Mouse (Mus musculus) neural tube, embryonic 11.5 days (tissue): ENCODE results near the gene Sar1a. TPM values are rescaled to one million over a fixed set of nuclear protein-coding genes. Genes with fewer than 3 reads are reported as not detected.

ENCODE experiments used
- ATAC-seq: fragments of 200-750 bp; cut with Nextera tagmentation; 2 replicates; pipeline ENCODE4 v1.8.0; 2017; ENCODE audit warnings: moderate number of reproducible peaks, mild to moderate bottlenecking, moderate TSS enrichment, moderate library complexity; ENCODE audit not compliant: insufficient read depth, low FRiP score, low TSS enrichment
- DNase-seq: peaks from one replicate; pipeline ENCODE4 v3.0.0-alpha.2; 2015; ENCODE audit warnings: low spot score
- H3K27ac ChIP-seq: fragments of 300-500 bp; sonication (generic); 2 replicates; pipeline ENCODE4 v1.5.1; 2014; ENCODE audit warnings: low read depth, mild to moderate bottlenecking, low read length
- H3K27me3 ChIP-seq: fragments of 300-500 bp; sonication (generic); 2 replicates; pipeline ENCODE4 v1.6.1; 2014; ENCODE audit warnings: mild to moderate bottlenecking, low read length, mixed read lengths; ENCODE audit not compliant: control insufficient read depth, insufficient read depth
- H3K36me3 ChIP-seq: fragments of 300-500 bp; sonication (generic); 2 replicates; pipeline ENCODE4 v1.6.1; 2014; ENCODE audit warnings: mild to moderate bottlenecking, low read length, moderate library complexity, mixed read lengths; ENCODE audit not compliant: control insufficient read depth, insufficient read depth
- H3K4me1 ChIP-seq: fragments of 300-500 bp; sonication (generic); 2 replicates; pipeline ENCODE4 v1.6.1; 2014; ENCODE audit warnings: low read length, mixed read lengths; ENCODE audit not compliant: control insufficient read depth, insufficient read depth
- H3K4me2 ChIP-seq: fragments of 300-500 bp; sonication (generic); 2 replicates; pipeline ENCODE4 v1.6.1; 2014; ENCODE audit warnings: low read depth, mild to moderate bottlenecking, moderate library complexity
- H3K4me3 ChIP-seq: fragments of 300-500 bp; sonication (generic); 2 replicates; pipeline ENCODE4 v1.5.1; 2014; ENCODE audit warnings: low read depth, low read length
- H3K9ac ChIP-seq: fragments of 300-500 bp; sonication (generic); 2 replicates; pipeline ENCODE4 v1.6.1; 2014; ENCODE audit warnings: mild to moderate bottlenecking, low read length
- H3K9me3 ChIP-seq: fragments of 300-500 bp; sonication (generic); 2 replicates; pipeline ENCODE4 v1.6.1; 2016; ENCODE audit warnings: low read length; ENCODE audit not compliant: control insufficient read depth
- WGBS: fragments of 180-500 bp; shearing (Covaris S2); extraction: QIAGEN DNeasy Blood & Tissue Kit; methylation state at CpG from one replicate; pipeline ENCODE4 v1.1.7; 2014; 5-methylcytosine and 5-hydroxymethylcytosine counted together
- polyA plus RNA-seq: library from polyadenylated mRNA; unstranded; fragments of >200 nt; fragmentation: Nextera tagmentation; extraction: Ambion mirVana; gene quantifications from 2 replicates; pipeline ENCODE4 v1.2.1, GENCODE M21; 2014

Gene Sar1a
- polyA plus RNA-seq, 1 experiment from 2014 or later = 255 TPM

DNA sequence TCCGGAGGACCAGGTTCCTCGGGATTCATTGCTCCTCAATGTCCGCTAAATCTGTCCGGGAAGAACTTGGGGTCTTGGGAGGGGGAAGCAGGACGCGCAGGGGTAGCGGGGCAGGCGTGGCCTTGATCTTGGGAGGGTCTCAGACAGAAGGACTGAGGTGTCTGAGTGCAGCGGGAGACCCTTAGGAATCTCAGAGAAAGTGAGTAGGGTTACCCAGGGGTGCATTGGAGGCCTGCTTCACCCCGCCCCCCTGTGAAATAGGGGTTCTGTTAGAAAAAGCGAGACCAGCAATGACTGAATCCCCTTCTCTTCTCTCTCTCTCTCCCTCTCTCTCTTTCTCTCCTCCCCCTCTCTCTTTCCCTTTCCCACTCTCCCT, 35.4 kb downstream of the Sar1a start:
- peak overlapping the region; percentile 78 for H3K4me2 ChIP-seq
- H3K36me3 ChIP-seq = no peaks in the 10 kb centered on the region
- no peaks in the 10 kb centered on the region for H3K27me3 ChIP-seq
- no peak overlapping the region for H3K27ac ChIP-seq
- peaks cover 6% of the 10 kb centered on the region; the same call in 1 of the 2 replicates for H3K4me1 ChIP-seq
- DNase-seq (no peak), ATAC-seq (peak; percentile 35; the same call in 1 of the 2 replicates)
- peak overlapping the region; percentile 45 for H3K4me3 ChIP-seq
- H3K9me3 ChIP-seq = no peaks in the 10 kb centered on the region
- peak overlapping the region; percentile 47 for H3K9ac ChIP-seq
- WGBS = 5% methylated on average over 11 of the region's 11 CpGs

DNA sequence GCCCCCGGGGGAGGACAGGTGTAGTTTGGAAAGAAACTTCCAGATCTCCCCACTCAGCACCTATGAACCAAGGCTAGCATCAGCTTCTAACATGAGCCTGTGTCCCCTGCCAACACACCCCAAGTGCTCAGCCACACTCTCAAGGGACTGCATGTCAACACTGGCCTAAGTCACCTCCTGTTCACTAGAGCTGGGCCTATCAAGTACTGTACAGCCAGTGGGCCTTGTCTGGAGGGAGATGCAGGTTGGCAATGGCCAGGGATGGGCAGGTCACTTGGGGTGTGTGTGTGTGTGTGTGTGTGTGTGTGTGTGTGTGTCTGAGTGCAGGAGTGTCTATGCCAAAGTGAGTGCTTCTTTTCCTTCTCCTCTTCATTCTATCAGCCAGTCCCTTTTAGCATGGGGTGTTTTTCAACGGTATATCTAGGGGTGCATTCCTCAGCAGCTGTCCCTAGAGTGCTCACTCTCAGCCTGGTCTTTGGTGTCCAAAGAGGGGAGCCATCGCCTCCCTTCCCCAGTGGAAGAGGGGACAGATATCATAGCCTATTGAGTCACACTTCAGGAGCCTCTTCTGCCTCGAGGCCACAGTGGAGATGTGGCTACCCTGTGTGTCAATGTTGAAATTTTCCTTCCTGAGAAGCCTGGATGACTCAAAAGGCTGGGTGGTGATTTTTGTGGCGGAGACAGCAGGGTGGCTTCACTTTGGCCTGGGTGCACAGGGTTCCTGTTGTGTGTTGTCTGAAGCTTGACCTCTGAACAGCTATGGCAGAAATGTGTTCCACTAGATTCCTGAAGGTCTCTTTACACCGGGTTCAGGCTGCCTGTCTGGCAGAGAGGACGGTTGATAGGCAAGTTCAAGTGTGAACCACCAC, 36.1 kb downstream of the Sar1a start:
- Histone ChIP-seq H3K4me1 (peaks cover 6% of the 10 kb centered on the region; the same call in 1 of the 2 replicates), H3K27ac (no peak overlapping the region), H3K4me2 (peak overlapping the region; percentile 78; the same call in 1 of the 2 replicates), H3K9ac (no peak overlapping the region), H3K9me3 (no peaks in the 10 kb centered on the region), H3K36me3 (no peaks in the 10 kb centered on the region), H3K27me3 (no peaks in the 10 kb centered on the region), H3K4me3 (no peak overlapping the region; the same call in 1 of the 2 replicates)
- DNase-seq (no peak), ATAC-seq (no peak)
- WGBS = 73% methylated on average over 7 of the region's 7 CpGs

DNA sequence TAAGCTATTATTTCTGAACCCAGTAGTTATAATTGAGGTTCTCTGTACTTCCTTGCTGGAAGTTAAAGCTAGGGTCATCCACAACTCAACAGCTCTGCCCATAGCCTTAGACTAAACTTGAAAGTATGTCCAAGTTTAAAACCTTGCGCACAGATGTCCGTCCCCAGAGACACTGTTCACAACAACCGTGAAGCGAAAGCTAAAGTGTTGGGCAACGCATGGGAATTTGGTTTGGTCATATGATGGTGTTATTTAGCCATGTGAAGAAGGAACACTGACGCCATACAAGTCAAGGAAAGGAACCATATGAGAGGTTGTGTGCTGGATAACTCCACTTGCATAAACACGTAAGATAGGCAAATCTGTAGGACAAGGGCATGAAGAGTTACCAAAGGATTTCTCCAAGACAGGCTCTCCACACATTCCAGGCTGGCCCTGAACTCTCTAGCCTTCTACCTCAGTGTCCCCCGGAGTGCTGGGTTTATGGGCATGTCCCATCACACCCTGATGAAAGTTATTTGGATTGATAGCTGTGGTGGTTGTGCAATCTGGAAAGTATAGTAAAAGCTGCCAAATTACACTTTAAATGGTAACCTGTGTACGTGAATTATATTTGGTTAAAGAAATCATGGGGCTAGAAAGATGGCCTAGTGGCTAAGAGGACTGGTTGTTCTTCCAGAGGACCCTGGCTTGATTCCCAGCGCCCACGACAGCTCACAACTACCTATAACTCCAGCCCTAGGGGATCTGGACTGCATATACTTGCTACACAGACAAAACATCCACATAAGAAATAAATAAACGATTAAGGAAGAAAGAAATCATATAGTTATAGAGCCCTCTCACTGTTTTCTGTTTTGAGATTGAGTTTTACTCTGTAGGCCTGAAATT, 37.6 kb downstream of the Sar1a start:
- ATAC-seq (no peak), DNase-seq (no peak)
- no peak overlapping the region for H3K27ac ChIP-seq
- peaks cover 6% of the 10 kb centered on the region; the same call in 1 of the 2 replicates for H3K4me1 ChIP-seq
- H3K9me3 ChIP-seq = no peaks in the 10 kb centered on the region
- no peaks in the 10 kb centered on the region for H3K27me3 ChIP-seq
- H3K4me3 ChIP-seq = no peak overlapping the region
- no peak overlapping the region for H3K4me2 ChIP-seq
- no peaks in the 10 kb centered on the region for H3K36me3 ChIP-seq
- 89% methylated on average over 12 of the region's 12 CpGs for WGBS
- no peak overlapping the region for H3K9ac ChIP-seq

DNA sequence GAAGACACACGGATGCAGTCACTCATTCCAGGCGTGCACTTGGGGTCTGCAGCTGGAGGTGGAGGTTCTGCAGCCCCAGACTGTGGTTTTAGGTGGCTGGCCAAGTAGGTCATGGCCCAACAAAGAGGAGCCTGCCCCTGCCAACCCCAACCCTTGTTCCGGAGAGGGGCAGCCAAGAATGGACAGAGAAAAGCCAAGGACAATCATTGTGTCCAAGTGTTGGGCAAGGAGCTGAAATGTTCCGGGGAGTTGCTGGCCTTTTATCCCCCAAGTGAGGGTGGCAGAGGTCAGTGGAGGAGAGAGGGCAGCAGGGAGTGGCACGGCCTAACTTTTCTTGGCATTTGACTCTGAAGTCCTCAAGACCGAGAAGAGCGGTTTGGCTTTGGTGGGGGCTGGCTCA, 40.2 kb downstream of the Sar1a start:
- no peak overlapping the region for H3K9ac ChIP-seq
- H3K9me3 ChIP-seq = no peaks in the 10 kb centered on the region
- peaks cover 5% of the 10 kb centered on the region; the same call in 1 of the 2 replicates for H3K4me1 ChIP-seq
- no peak overlapping the region for H3K4me2 ChIP-seq
- no peak for ATAC-seq
- H3K4me3 ChIP-seq = no peak overlapping the region
- WGBS = 87% methylated on average over 7 of the region's 7 CpGs
- no peaks in the 10 kb centered on the region for H3K36me3 ChIP-seq
- no peaks in the 10 kb centered on the region for H3K27me3 ChIP-seq
- no peak overlapping the region for H3K27ac ChIP-seq
- no peak for DNase-seq

DNA sequence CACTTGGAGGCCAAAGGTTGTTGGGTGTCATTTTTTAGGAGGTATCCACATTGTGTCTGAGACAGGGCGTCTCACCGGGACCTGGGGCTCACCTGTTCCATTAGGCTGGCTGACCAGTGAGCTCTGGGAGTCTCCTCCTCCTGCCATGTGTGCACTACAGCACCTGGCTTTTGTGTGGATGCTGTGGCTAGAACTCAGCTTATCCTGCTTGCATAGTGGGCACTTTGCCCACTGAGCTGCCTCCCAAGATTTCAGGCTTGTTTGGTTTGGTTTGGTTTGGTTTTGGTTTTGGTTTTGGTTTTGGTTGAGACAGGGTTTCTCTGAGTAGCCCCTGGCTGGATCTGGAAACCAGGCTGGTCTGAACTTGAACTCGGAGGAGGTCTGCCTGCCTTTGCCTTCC, 42.1 kb downstream of the Sar1a start:
- Histone ChIP-seq H3K36me3 (no peaks in the 10 kb centered on the region), H3K27me3 (no peaks in the 10 kb centered on the region), H3K27ac (no peak overlapping the region), H3K4me3 (no peak overlapping the region), H3K4me2 (no peak overlapping the region), H3K4me1 (no peaks in the 10 kb centered on the region), H3K9ac (no peak overlapping the region), H3K9me3 (no peaks in the 10 kb centered on the region)
- no peak for DNase-seq
- WGBS = 83% methylated on average over 3 of the region's 3 CpGs
- ATAC-seq = no peak

DNA sequence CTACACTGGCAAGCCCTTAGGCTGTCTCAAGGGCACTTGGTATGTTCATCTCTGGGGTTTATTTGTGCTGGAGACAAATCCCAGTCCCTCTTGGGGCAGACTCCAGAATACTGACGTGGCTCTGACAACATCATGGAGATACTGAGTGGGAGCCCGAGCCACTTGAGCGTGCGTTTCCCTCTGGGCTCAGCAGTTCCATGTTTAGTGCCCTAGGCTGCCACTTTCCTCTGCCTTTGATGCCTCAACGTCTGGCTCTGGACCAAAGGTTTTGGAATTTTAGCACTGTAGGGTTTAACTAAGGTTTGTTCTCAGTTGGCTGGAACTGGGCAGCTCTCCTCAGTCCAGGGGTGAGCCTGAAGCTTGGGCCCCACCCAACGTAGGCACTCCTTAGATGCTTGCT, 43.2 kb downstream of the Sar1a start:
- H3K4me1 ChIP-seq = no peaks in the 10 kb centered on the region
- H3K27ac ChIP-seq = no peak overlapping the region
- DNase-seq (no peak), ATAC-seq (no peak)
- H3K9ac ChIP-seq = no peak overlapping the region
- 73% methylated on average over 6 of the region's 6 CpGs for WGBS
- H3K9me3 ChIP-seq = no peaks in the 10 kb centered on the region
- H3K36me3 ChIP-seq = no peaks in the 10 kb centered on the region
- no peaks in the 10 kb centered on the region for H3K27me3 ChIP-seq
- no peak overlapping the region for H3K4me2 ChIP-seq
- H3K4me3 ChIP-seq = no peak overlapping the region

DNA sequence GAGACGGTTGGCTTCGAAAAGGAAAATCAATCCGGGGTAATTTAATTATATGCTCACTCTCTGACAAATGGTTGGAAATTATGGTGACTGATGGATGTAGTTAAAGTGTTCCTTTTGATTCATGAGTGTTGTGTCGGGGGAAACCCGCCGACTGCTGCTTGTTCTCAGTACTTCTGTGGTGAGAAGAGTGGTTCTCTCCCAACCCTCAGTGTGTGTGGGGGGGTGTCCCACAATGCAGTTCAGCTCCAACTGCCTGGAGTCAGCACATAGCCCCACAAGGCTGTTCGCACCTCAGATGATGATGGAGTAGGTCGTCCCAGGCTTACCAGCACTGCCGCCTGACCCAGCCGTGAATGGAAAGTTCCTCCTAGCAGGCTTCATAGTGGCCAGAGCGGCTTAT, 49.1 kb downstream of the Sar1a start:
- 56% methylated on average over 11 of the region's 11 CpGs for WGBS
- Histone ChIP-seq H3K4me1 (no peaks in the 10 kb centered on the region), H3K9me3 (no peaks in the 10 kb centered on the region), H3K4me3 (no peak overlapping the region), H3K27ac (no peak overlapping the region), H3K27me3 (no peaks in the 10 kb centered on the region), H3K36me3 (0 out of 2 replicates have a peak, but pooled peaks cover 3% of the 10 kb centered on the region), H3K9ac (no peak overlapping the region), H3K4me2 (no peak overlapping the region)
- no peak for ATAC-seq
- no peak for DNase-seq

DNA sequence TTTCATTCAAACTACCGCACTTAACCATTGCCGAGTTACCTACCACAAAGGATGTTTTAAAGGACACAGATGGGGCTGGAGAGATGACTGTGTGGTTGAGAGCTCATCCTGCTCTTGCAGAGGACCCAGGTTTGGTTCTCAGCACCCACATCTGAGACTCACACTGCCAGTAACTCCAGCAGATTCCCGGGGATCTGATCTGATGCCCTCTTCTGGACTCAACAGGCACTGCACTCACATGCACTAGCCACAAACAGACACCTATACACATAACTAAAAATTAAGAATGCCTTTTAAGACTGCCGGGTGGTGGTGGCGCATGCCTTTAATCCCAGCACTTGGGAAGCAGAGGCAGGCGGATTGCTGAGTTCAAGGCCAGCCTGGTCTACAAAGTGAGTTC, 50.1 kb downstream of the Sar1a start:
- H3K4me3 ChIP-seq = no peak overlapping the region
- 0 out of 2 replicates have a peak, but pooled peaks cover 3% of the 10 kb centered on the region for H3K36me3 ChIP-seq
- ATAC-seq = no peak
- no peaks in the 10 kb centered on the region for H3K4me1 ChIP-seq
- H3K27ac ChIP-seq = no peak overlapping the region
- no peaks in the 10 kb centered on the region for H3K9me3 ChIP-seq
- WGBS = 93% methylated on average over 6 of the region's 6 CpGs
- H3K4me2 ChIP-seq = no peak overlapping the region
- H3K9ac ChIP-seq = no peak overlapping the region
- DNase-seq = no peak
- no peaks in the 10 kb centered on the region for H3K27me3 ChIP-seq
